Mouse (Mus musculus) liver, embryonic 14.5 days (tissue): Measurements from ENCODE around the gene Oprm1.

ENCODE experiments used
- CTCF ChIP-seq: IDR thresholded peaks from 2 replicates; pipeline ENCODE4 v1.5.1; 2016; ENCODE audit warnings: antibody characterized with exemption, low read depth, control low read depth
- EP300 ChIP-seq: IDR thresholded peaks from 2 replicates; pipeline ENCODE4 v1.6.1; 2016; ENCODE audit warnings: antibody characterized with exemption, low read depth

- TF ChIP-seq CTCF (no peak), EP300 (no peak)
Measured at GRCm38 (mm10) chr10:6978733-6979132, 220.4 kb downstream of the Oprm1 start.
